ENCODE assay signal across 9 mouse cellular contexts in the genomic region with DNA sequence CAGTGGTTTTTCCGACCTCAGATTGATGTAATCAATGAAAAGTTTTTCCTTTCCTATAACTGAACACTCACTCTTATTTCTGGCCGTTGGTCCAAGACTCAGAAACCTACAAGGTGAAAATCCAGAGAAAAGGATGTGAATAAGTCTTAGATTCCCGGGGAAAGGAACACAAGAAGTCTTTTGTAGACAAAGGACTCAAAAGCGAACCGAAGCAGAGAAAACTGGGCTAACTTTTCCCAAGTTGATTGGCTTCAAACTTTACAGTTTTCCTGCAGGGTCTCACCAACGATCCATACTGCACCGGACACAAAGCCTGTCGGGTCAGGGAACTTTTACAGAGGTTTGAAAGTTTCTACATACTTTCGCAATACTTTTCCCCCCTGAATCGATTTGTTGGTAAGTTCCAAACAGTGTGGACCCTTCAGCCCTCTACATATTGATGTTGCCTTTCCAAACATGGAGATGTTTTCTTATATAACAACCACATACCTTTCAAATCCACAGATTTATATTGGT. TPM values are rescaled to one million over a fixed set of nuclear protein-coding genes. Genes with fewer than 3 reads are reported as not detected.
DNase-seq lines count a peak whose midpoint lies in the region; ATAC-seq lines count a peak whose summit lies in the region.
"Had no signal": no experiment of that assay in that cellular context is flagged by ENCODE, and none has a peak within 500 bp of the region (broad histone marks: within the 10 kb centered on the region; RNA-seq: fewer than 3 reads in every experiment).

Gene Grb10, minus strand, starts transcription at position 214 of the 516 bp plus-strand sequence.

- H3K27ac ChIP-seq in kidney, embryonic 14.5 days (ENCODE audit: low read depth, low read length), result peak within 1 kb of the TSS; percentile 94
- peak within 1 kb of the TSS; percentile 84 for H3K27ac ChIP-seq in intestine, embryonic 15.5 days
- peak within 1 kb of the TSS; percentile 83 for H3K27ac ChIP-seq in midbrain, embryonic 12.5 days (replicated peaks)
- H3K27ac ChIP-seq: macrophage had no signal

- no peak for DNase-seq in kidney, postnatal 14 days
- DNase-seq in adrenal gland, postnatal 4 days (ENCODE audit: low spot score in 2 of 2), result no peak
- no peak for DNase-seq in gastrocnemius, postnatal 25 days
- no peak for DNase-seq in adipocyte (ENCODE audit: low spot score)
- DNase-seq in cerebellum, adult 11-12 months, result no peak

- H3K36me3 ChIP-seq in kidney, embryonic 14.5 days (ENCODE audit: control insufficient read depth, insufficient read depth, low read length), result no peaks in the 10 kb centered on the region
- no peaks in the 10 kb centered on the region for H3K36me3 ChIP-seq in intestine, embryonic 15.5 days
- H3K36me3 ChIP-seq in midbrain, embryonic 12.5 days, result no peaks in the 10 kb centered on the region

- H3K4me2 ChIP-seq in kidney, embryonic 14.5 days (replicated peaks; ENCODE audit: low read depth, low read length), result peak within 1 kb of the TSS; percentile 54
- peak within 1 kb of the TSS; percentile 62 for H3K4me2 ChIP-seq in intestine, embryonic 15.5 days (replicated peaks)
- H3K4me2 ChIP-seq in midbrain, embryonic 12.5 days (replicated peaks), result peak within 1 kb of the TSS; percentile 54

- H3K27me3 ChIP-seq in kidney, embryonic 14.5 days (ENCODE audit: control insufficient read depth, insufficient read depth, low read length), result peaks cover 82% of the 10 kb centered on the region
- H3K27me3 ChIP-seq in intestine, embryonic 15.5 days (replicated peaks), result peaks cover 51% of the 10 kb centered on the region
- H3K27me3 ChIP-seq in midbrain, embryonic 12.5 days, result peaks cover 90% of the 10 kb centered on the region

- H3K9ac ChIP-seq in kidney, embryonic 14.5 days (ENCODE audit: low read depth, low read length), result peak within 1 kb of the TSS; percentile 97
- H3K9ac ChIP-seq in intestine, embryonic 15.5 days, result peak within 1 kb of the TSS; percentile 63
- H3K9ac ChIP-seq in midbrain, embryonic 12.5 days (replicated peaks), result peak within 1 kb of the TSS; percentile 88

- no peak for ATAC-seq in kidney, embryonic 14.5 days (ENCODE audit: low FRiP score, low TSS enrichment)
- ATAC-seq in intestine, embryonic 15.5 days, result no peak
- ATAC-seq in midbrain, embryonic 12.5 days (ENCODE audit: low FRiP score, low read depth), result no peak

- H3K4me3 ChIP-seq in kidney, embryonic 14.5 days (ENCODE audit: low read length), result peak within 1 kb of the TSS; percentile 65
- H3K4me3 ChIP-seq in intestine, embryonic 15.5 days (replicated peaks), result peak within 1 kb of the TSS; percentile 61
- H3K4me3 ChIP-seq in midbrain, embryonic 12.5 days, result peak within 1 kb of the TSS; percentile 69

- H3K9me3 ChIP-seq in kidney, embryonic 14.5 days (ENCODE audit: control insufficient read depth, low read length), result no peaks in the 10 kb centered on the region
- H3K9me3 ChIP-seq in intestine, embryonic 15.5 days, result no peaks in the 10 kb centered on the region
- no peaks in the 10 kb centered on the region for H3K9me3 ChIP-seq in midbrain, embryonic 12.5 days

- H3K4me1 ChIP-seq in kidney, embryonic 14.5 days (ENCODE audit: control insufficient read depth, insufficient read depth, low read length), result no peaks in the 10 kb centered on the region
- no peaks in the 10 kb centered on the region for H3K4me1 ChIP-seq in intestine, embryonic 15.5 days (replicated peaks)
- H3K4me1 ChIP-seq in midbrain, embryonic 12.5 days, result 0 out of 2 replicates have a peak, but pooled peaks cover 12% of the 10 kb centered on the region

- WGBS in kidney, embryonic 14.5 days, result 24% methylated on average over 10 of the region's 10 CpGs
- 28% methylated on average over 10 of the region's 10 CpGs for WGBS in intestine, embryonic 15.5 days
- WGBS in midbrain, embryonic 12.5 days, result 29% methylated on average over 10 of the region's 10 CpGs

RNA-seq across cellular contexts. Expression of gene Grb10, which starts in this region (rescaled TPM):
- 228 and 307 TPM in 2 replicates for polyA plus RNA-seq in kidney, embryonic 14.5 days (2014; fragmentation: Nextera tagmentation; extraction: Ambion mirVana)
- 100 to 1,000 TPM; 300 to 301 TPM for total RNA-seq in adrenal gland, postnatal 4 days (2021)
- 10 to 100 TPM; 68.6 to 78.9 TPM for total RNA-seq in gastrocnemius, postnatal 25 days (2021)
- 313 and 347 TPM in 2 replicates for polyA plus RNA-seq in intestine, embryonic 15.5 days (2015; fragmentation: Nextera tagmentation; extraction: Ambion mirVana)
- polyA plus RNA-seq in midbrain, embryonic 12.5 days (2016; fragmentation: Nextera tagmentation; extraction: Ambion mirVana), result 344 and 352 TPM in 2 replicates
- polyA plus RNA-seq: macrophage had no signal
